Mouse (Mus musculus): Measurements from ENCODE around the gene Akap9.
"Not testable (repeated sequence)": the region's sequence is repeated elsewhere in the genome, so short reads cannot be mapped to it uniquely, and the experiment has no call there.

DNA sequence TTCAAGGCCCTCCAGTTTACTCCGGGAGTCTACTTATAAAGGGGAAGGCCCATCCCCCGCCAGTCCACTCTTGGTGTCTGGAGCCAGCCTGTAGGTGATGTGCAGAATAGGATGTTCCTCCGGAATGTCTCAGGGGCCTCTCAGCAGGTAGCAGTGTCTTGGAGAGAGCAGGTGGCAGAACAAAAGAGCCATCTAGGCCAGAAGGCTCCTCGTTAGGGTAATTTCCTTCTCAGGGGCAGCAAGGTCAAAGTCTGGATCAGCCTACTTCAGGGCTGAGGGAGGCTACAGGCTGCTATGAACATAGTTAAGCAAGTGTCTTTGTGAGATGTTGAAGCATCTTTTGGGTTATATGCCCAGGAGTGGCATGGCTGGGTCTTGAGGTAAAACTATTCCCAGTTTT, 15.3 kb downstream of the Akap9 start:
- TF ChIP-seq CTCF (conservative IDR thresholded peaks at IDR 0.05; ENCODE audit: low read length), result not testable (repeated sequence)
- TF ChIP-seq NANOG (IDR thresholded peaks at IDR 0.05; ENCODE audit: borderline replicate concordance, low read length), result peak; percentile 81

Data from E14TG2a.4 (cell line).